Mouse (Mus musculus) brain, embryonic 14.5 days (tissue): ENCODE data around the gene Ackr2.

ENCODE experiments used
- CTCF ChIP-seq: fragments of 200-500 bp; IDR thresholded peaks from 2 replicates; pipeline ENCODE4 v1.5.1; 2012; ENCODE audit warnings: inconsistent platforms, mild to moderate bottlenecking, moderate library complexity, borderline replicate concordance; ENCODE audit not compliant: insufficient read depth, insufficient read length; ENCODE audit errors: extremely low read depth
- POLR2A ChIP-seq: fragments of 200-500 bp; IDR thresholded peaks from 2 replicates; pipeline ENCODE4 v1.6.1; 2012; ENCODE audit warnings: mild to moderate bottlenecking, inconsistent platforms, borderline replicate concordance; ENCODE audit not compliant: poor library complexity, insufficient read depth, insufficient read length, severe bottlenecking; ENCODE audit errors: extremely low read depth

DNA sequence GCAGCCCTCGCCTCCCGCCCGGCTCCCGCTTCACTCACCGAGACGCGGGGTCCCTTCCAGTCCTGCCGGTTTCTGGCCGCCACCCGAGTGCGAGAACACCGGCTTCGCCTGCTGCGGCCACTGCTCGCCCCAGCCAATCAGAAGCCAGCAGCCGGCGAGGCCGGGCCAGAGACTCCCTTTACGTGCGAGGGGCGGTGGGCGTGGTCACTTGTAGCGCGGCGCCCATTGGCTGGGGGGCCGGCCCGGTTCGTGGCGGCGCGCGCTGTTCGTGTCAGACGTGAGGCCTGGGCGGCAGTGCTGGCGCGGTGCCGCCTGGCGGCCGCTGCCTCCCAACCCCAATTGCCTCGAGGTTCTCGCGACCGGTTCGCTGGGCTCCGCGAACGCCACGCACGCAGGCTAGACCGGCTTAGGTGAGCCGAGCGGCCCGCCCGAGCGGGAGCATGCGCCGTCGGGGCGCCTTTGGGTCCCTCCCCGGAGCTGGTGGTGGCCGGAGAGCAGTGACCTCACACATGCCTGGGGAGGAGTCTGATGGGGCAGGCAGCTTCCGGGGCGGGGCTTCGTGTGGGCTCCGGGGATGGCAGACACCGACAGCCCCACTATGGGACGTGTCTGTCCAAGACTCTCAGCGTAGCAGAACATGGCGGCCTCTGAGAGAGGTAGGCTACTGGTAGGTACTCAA is 40.5 kb upstream of the Ackr2 start:
- peak; percentile 34; the same call in 1 of the 2 replicates for TF ChIP-seq CTCF
- TF ChIP-seq POLR2A: peak; percentile 63
